Mouse (Mus musculus): ENCODE data around the gene Ppil4. TPM values are rescaled to one million over a fixed set of nuclear protein-coding genes. Genes with fewer than 3 reads are reported as not detected.

Ppil4 gene
- polyA plus RNA-seq, 1 experiment from 2014 or later, result 38.8 TPM

Small RNAs within 50 kb of the gene (microRNA-seq; reads per million reads assigned to microRNA genes)
- gene Mir5104, result 0.59 reads per million

Other genes starting within 250 kb of the Ppil4 start
- 2.8 and 2.9 TPM in 2 replicates for gene Lrp11, start 203.1 kb upstream of the Ppil4 start, polyA plus RNA-seq (2015; fragmentation: Nextera tagmentation; extraction: Ambion mirVana)
- gene Nup43, start 125.4 kb upstream of the Ppil4 start, polyA plus RNA-seq (2015; fragmentation: Nextera tagmentation; extraction: Ambion mirVana), result 46.4 and 47.4 TPM in 2 replicates
- gene Pcmt1, start 111.8 kb upstream of the Ppil4 start, polyA plus RNA-seq (2015; fragmentation: Nextera tagmentation; extraction: Ambion mirVana), result 122 and 126 TPM in 2 replicates
- gene Lats1, start 111.7 kb upstream of the Ppil4 start, polyA plus RNA-seq (2015; fragmentation: Nextera tagmentation; extraction: Ambion mirVana), result 7.9 and 8.0 TPM in 2 replicates
- gene Katna1, start 66.9 kb upstream of the Ppil4 start, polyA plus RNA-seq (2015; fragmentation: Nextera tagmentation; extraction: Ambion mirVana), result 52.6 and 55.5 TPM in 2 replicates
- 96.3 and 103 TPM in 2 replicates for gene Ginm1, start 67 bp upstream of the Ppil4 start, polyA plus RNA-seq (2015; fragmentation: Nextera tagmentation; extraction: Ambion mirVana)
- gene Zc3h12d, start 39.6 kb downstream of the Ppil4 start, polyA plus RNA-seq (2015; fragmentation: Nextera tagmentation; extraction: Ambion mirVana), result 0.06 and 0.13 TPM in 2 replicates
- 17.3 and 18.5 TPM in 2 replicates for gene Tab2, start 163.3 kb downstream of the Ppil4 start, polyA plus RNA-seq (2015; fragmentation: Nextera tagmentation; extraction: Ambion mirVana)

Measured in lung, embryonic 16.5 days (tissue).